Mouse (Mus musculus): ENCODE data around the gene Btbd35f13. TPM values are rescaled to one million over a fixed set of nuclear protein-coding genes. Genes with fewer than 3 reads are reported as not detected.
"Not testable (repeated sequence)": the region's sequence is repeated elsewhere in the genome, so short reads cannot be mapped to it uniquely, and the experiment has no call there.

The Btbd35f13 gene
- polyA plus RNA-seq (2015; fragmentation: Nextera tagmentation; extraction: Ambion mirVana) = not detected in 2 replicates

- not testable (repeated sequence) for DNase-seq (ENCODE audit: low spot score)
These were observed at the start of gene Btbd35f13 for GRCm38 (mm10) chrX:33656872-33657271. Btbd35f13 (plus strand) TSS chrX:33657172.

- DNase-seq (ENCODE audit: low spot score) = not testable (repeated sequence)
These were observed 45.3 kb downstream of the Btbd35f13 start, which contains the start of gene Btbd35f14 for GRCm38 (mm10) chrX:33702249-33702648. Btbd35f14 (minus strand) TSS chrX:33702349.

Other genes with a start within 250 kb of the Btbd35f13 start
- not detected in 2 replicates for gene Btbd35f15, start 79.9 kb upstream of the Btbd35f13 start, polyA plus RNA-seq (2015; fragmentation: Nextera tagmentation; extraction: Ambion mirVana)
- gene Btbd35f14, start 45.2 kb downstream of the Btbd35f13 start, polyA plus RNA-seq (2015; fragmentation: Nextera tagmentation; extraction: Ambion mirVana) = not detected in 2 replicates

Measured in thymus, postnatal 0 days (tissue).